Mouse (Mus musculus) G1E-ER4 (cell line): ENCODE data around the gene Fam189a2. TPM values are rescaled to one million over a fixed set of nuclear protein-coding genes. Genes with fewer than 3 reads are reported as not detected.

Experiments used
- GATA1 ChIP-seq: IDR thresholded peaks from one replicate; pipeline ENCODE4 v1.8.0; 2012; ENCODE audit warnings: low read length, inconsistent platforms
- polyA plus RNA-seq: library from polyadenylated mRNA; stranded (reverse); fragments of >175 nt; gene quantifications from 2 replicates; pipeline ENCODE4 v1.2.3, GENCODE M21; 2012

Gene Fam189a2
- not detected in 2 replicates for polyA plus RNA-seq

DNA sequence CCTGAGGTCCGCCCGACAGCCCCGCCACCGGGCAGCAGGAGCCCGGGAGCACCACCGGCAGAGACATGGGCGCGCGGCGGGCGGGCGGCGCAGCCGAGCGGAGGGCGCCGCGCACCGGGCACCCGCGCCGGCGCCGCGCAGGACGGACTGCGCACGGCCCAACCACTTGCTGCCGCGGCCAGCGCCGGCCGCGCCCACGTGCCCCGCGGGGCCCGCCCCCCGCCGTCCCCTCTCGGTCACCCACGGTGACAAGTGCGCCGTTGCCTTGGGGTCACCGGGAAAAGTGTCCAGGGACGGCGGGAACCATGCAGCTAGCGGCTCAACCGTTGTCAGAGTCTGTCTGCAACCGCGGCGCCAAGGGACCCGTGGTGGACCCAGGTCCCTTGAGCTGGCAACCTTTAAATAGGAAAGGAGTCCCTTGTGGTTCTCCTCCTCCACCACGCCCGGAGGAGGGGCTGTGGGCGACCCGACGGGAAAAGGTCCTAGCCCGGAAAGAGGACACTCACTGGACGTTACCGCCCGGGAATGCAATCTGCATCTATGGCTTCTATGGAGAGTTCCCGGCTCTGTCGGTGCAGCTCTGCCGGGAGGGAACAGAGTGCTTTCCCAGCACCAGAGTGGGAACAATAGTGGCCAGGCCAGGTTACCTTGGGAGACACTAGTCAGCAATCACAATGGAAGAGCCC lies at the start of gene Fam189a2:
Gene Fam189a2, minus strand, starts transcription at position 149 of the 686 bp plus-strand sequence.
- TF ChIP-seq GATA1, result no peak

DNA sequence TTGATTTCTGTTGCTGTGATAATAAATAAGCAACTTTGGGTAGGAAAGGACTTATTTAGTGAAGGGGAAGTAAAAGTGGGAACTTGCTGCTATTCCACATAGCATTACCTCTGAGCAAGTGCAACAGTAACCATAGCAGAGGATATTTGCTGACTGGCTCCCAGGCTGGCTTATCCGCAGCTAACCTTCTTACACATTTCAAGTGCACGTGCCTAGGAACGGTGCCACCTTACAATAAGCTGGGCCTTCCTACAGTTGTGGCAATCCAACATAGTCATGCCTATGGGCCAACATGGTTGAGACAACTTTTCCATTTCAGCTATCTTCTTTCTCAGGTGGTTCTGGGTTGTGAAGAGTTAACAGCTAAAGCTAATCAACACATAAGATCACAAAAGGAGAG lies 46.8 kb upstream of the Fam189a2 start:
- TF ChIP-seq GATA1, result no peak

DNA sequence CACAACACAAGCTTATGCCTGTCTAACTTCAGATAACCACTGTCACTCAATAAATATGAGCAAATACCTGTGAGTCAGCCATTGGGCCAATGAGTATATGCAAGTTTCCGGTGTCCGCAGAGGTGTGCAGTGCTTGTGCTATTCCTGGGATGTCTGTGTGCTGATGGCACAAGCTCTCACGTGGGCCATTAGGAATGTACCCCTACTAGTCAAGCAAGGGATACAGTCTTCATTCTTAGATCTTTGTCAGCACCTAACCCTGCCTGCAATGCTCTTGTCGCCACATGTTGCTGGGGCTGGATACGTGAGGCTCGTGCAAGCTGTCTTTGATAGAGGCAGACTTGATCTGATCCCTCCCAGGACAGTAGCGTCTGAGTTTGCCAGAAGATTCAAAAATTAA lies 45.7 kb upstream of the Fam189a2 start:
- TF ChIP-seq GATA1, result no peak

DNA sequence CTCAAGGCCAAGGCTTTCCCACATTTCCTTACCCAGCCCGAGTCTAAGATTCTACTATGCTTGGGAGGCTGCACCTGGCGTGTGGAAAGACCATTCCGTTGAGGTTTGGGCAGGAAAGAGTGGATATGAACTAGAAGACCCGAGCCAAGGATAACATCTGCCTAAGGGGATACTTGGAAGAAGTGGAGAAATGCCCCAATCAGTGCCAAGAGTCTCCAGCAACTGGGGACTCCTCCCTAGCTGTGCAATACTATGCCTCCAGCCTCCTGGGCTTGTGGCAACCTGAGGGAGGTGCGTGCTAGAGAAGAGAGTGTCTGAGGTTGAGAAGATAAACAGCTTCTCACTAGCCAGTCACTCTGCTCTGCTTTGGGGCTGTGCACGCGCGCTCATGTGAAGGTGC lies 45.1 kb upstream of the Fam189a2 start:
- no peak for TF ChIP-seq GATA1

DNA sequence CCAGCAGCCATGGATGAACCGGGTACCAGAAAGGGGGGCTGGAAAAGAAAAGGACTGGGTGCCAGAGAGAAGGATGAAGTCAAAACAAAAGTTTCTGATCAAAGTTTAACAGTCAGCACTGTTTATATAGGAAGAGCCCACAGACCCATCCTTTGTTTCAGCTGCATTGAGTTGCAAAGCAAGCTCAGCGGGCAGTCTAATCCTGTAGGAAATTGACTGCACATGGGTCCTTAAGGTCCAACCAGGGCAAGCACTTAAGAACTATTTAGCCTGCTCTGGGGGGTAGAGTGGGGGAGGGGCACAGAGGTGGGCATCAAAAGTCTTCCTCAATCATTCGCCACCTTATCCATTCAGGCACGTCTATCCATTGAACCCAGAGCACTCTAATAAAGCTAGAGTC lies 42.3 kb upstream of the Fam189a2 start:
- TF ChIP-seq GATA1, result no peak

DNA sequence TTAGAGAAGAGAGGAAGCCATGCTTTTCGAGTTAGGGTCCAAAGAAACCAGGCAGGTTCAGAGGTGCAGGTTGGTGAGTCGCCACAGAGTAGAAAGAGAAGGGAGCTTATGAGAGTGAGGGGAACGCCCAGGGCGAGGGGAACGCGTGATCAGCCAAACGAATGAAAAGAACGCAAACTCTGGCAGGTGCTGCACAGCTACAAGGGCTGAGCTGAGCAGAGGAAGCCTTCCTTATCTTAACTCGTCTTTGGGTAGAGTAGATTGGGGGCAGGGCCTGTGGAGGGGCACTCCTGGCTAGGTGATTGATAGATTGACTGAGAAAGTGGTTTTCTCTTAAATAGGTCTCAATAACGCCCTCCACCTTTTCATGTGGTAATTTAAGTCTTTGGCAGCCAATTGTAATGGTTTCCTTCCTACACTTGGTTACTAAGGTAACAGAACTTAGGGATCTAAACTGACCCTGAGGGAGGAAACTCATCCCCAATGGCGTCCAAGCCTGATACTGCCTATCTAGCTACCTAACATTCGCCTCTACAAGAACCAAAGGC lies 33.6 kb upstream of the Fam189a2 start:
- TF ChIP-seq GATA1, result no peak

DNA sequence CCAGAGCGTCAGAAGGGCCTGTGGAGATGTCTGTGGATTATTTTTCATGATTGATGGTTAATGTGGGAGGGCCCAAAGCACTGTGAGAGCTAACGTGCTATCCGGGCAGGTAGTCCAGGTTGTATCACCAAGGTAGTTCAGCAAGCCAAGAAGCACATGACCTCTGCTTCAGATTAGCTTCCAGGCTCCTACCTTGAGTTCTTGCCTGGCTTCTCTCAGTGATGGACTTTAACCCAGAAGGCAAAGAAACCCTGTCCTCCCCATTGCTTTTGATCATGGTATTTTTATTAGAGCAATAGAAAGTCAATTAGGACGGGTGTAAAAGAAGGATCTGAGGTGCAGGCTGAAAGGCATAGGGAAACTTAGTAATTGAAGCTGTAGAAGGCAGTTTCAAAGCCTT lies 32.8 kb upstream of the Fam189a2 start:
- TF ChIP-seq GATA1, result no peak

DNA sequence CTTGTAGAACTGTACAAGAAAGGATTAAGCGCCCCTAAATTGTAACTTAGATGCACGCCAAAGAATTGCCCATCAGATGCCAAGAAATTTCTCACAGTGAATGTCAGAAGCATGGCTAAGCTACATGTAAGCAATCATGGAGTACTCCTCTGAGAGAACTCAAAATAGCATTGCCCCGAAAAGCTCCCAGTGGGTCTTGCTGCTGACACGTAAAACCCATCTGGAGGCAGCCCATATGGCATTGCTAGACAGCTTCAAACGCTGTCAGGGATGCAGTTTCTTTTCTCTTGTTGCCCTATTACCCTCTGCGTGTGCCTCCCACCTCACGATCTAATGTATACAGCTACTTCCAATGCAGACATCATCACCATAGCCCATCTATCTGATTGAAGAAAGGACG lies 28.0 kb upstream of the Fam189a2 start:
- no peak for TF ChIP-seq GATA1

DNA sequence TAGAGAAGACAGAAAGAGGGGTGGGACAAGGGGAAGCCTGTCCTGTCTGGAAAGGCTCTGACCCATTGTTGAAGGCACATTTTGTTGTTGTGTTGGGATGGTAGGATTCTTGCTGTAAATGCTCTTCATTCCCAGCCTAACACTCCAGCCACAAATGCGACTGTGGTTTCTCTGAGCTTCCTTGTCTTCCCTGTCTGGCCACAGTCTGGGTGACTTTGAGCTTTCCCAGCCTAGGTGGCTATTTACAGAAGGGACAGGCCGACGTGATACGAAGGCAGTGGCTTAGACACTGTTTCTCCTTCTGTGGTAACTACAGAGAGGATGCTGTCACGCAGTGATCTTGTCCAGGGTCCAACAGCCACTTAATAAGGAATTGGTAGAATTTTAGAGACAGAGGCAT lies 27.2 kb upstream of the Fam189a2 start:
- no peak for TF ChIP-seq GATA1

DNA sequence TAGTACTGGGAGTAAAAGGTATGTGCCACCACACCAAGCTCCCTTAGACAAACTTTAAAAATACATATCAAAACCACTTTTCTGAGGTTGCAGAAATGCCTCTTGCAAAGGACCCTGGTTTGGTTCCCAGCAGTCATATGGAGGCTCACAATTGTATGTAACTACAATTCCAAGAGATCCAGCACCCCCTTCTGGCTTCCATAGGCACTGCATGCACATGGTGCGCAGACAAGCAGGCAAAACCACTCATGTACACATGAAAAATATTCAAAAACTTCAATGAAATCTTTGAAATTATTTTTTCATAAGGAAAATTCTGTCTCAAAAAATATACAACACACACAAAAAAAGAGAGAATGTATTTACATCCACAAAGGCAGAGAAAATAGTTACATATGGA lies 26.1 kb upstream of the Fam189a2 start:
- TF ChIP-seq GATA1, result no peak

DNA sequence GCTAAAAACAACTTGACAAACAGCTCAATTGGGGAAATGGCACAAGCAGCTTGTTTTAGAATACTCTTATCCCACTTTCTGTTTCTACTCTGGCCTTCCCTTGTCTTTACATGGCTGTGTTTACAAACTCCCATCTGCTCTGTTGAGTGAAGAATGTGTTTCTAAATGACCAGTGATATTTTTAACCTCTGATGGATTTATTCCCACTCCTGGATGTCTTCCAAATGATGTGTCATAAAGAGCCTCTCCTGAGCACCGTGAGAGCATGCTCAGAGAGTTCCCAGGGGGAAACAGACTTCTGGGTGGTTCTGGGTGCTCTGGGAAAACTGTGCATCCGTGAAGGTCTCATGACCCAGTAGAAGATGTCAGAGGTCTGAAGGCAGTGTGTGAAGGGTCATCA lies 24.1 kb upstream of the Fam189a2 start:
- no peak for TF ChIP-seq GATA1

DNA sequence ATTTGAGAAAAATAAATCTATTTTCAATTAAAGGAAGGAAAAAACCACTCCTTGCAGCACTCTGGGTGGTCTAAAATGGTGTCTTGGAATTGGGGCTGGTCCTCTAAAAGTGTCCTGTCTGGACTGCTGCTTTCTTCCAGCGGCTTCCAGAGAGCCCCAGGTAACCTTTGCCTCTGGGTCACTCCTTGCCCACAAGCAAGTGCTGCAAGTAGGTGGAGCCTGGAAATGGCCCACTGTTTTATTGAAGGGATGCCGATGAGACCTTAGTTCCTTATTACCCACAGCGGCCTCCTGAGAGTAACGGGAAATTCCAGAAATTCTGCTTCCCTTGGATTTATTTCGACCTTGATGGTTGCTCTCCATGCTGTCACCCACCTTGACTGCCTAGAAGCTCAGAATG lies 23.4 kb upstream of the Fam189a2 start:
- no peak for TF ChIP-seq GATA1

DNA sequence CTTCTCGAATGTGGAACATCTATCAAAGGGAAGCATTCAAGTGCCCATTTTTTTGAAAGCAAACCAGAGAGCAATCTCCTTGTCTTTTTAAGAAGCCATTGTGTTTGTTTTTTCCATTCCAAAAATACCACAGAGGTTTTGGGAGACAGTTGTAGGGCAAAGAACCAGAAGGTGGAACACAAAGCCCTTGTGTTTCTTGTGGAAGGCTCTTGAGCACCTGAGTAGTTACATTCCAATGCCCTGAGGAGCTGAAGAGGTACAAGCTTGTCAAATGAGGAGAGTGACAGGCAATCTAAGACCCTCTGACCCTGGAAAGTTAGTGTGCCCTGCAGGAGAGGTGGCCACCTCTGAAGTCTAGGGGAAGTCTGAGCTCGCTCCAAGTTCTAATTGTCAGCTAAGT lies 19.7 kb upstream of the Fam189a2 start:
- no peak for TF ChIP-seq GATA1

DNA sequence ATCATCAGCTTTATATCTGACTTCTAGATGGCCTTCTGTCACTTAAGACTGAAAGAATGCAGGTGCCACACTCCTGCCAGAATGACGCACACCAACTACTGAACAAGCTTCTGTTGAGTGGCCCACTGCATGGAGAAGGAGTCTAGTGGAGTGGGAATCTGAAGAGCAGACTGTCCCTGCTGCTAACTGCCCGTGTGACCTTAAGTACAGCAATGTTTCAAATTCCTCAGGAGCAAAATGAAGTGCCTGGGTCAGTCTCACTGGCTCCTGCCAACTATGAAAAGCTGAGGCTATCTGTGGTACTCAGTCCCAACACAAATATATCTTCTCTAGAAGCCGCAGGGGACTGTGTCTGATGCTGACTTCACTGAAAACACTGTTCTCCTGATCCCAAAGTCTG lies 18.5 kb upstream of the Fam189a2 start:
- TF ChIP-seq GATA1, result no peak

DNA sequence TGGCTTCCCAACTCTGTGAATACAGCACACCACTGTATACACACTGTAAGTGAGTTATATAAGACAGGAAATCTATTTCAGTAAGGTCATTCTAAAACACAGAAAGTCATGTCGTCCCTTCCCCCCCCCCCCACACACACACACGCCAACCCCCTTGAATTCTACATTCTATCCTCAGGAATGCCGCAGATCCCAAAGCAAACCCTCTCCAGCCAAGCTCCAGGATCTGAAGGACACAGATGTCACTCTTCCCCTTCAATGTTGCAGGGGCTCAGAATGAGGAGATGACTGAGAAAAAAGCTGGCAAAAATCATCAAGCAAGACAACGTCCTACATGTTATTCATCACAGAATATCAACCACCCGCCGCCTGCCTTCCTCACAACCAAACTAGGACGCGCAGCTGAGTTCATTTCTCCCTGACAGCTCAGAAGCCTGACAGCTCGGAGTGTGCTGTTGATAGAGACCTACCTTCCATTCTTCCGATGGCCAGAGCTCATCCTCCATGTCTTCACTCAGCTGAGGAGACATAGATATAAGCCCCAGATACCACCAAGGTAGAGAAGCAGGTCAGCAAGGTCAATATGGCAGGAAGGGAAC lies 15.7 kb upstream of the Fam189a2 start:
- TF ChIP-seq GATA1, result no peak

DNA sequence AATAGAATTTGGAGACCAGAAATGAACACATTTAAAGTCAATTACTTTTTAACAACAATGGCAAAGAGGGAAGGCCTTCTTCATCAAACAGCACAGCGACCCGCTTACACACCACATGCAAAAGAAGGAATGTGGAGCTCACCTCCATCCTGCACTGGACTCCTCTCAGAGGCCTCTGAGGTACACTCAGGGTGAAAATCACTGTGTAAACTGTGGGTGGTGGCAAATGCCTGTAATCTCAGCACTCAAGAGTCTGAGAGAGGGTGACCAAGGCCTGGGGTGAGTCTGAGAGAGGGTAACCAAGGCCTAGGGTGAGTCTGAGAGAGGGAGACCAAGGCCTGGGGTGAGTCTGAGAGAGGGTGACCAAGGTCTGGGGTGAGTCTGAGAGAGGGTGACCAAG lies 11.6 kb upstream of the Fam189a2 start:
- no peak for TF ChIP-seq GATA1
